Mouse (Mus musculus) brain, adult 10 weeks (tissue): ENCODE measurements around the gene Ankrd9. TPM values are rescaled to one million over a fixed set of nuclear protein-coding genes. Genes with fewer than 3 reads are reported as not detected.

Experiments
- polyA plus RNA-seq: library from polyadenylated mRNA; stranded (reverse); fragments of 350-450 nt; fragmentation: Illumina TruSeq; extraction: RNeasy Lipid Tissue Mini Kit (QIAGEN cat#74804); gene quantifications from one replicate; pipeline ENCODE4 v1.2.3, GENCODE M21; 2015; ENCODE audit warnings: low read depth, low replicate concordance

Ankrd9 gene
- 13.0 TPM for polyA plus RNA-seq

DNA sequence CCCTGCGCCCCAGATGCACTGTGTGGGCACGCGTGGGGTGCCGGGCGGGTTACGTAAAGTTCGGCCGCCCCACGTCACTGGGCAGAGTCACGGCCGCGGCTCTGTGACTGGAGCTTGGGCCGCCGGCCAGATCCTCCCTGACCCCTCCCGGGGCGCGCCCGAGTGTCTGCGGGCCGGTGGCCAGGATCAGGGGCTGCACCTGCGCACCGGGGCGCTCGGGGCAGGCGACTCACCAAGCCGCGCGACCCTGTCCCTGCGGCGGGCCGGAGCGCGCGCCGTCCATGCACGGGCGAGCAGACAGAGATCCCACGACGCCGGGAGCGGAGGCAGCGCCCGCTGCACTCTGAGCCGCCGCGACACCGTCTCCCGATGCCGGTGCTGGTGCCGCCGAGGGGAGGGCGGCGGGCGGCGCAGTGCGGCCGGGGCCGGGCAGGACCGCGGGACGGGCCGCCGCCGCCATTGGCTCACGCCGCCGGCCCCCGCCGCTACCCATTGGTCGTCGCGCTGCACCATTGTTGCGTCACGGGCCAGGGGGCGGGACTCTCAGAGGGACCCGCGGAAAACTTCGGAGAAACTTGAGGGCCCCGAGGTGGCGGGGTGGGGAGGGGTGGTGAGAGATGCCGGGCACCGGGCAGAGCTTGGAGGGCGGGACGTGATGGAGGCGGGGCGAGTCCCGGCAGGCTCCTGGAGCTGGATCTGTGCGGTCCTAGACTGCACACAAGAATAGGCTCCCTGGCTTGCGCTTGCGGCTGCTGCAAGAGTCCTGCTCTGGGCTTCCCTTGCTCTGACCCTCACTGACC is at the start of gene Ankrd9:
Ankrd9 (minus strand) TSS at position 434 of the 800 bp plus-strand sequence.

Other genes starting within 250 kb of the Ankrd9 start
- gene Wdr20, start 241.1 kb downstream of the Ankrd9 start, polyA plus RNA-seq: 29.1 TPM
- 10.5 TPM for gene Mok, start 138.1 kb downstream of the Ankrd9 start, polyA plus RNA-seq
- 6.4 TPM for gene Zfp839, start 128.8 kb downstream of the Ankrd9 start, polyA plus RNA-seq
- gene Cinp, start 89.9 kb downstream of the Ankrd9 start, polyA plus RNA-seq: 110 TPM
- 25.5 TPM for gene Tecpr2, start 89.8 kb downstream of the Ankrd9 start, polyA plus RNA-seq
- 11.1 TPM for gene Rcor1, start 60.3 kb upstream of the Ankrd9 start, polyA plus RNA-seq
- gene Traf3, start 187.3 kb upstream of the Ankrd9 start, polyA plus RNA-seq: 22.8 TPM
- not detected for gene 4930595D18Rik, start 205.5 kb upstream of the Ankrd9 start, polyA plus RNA-seq